9 mouse cellular contexts compared by ENCODE assay signal in the genomic region with DNA sequence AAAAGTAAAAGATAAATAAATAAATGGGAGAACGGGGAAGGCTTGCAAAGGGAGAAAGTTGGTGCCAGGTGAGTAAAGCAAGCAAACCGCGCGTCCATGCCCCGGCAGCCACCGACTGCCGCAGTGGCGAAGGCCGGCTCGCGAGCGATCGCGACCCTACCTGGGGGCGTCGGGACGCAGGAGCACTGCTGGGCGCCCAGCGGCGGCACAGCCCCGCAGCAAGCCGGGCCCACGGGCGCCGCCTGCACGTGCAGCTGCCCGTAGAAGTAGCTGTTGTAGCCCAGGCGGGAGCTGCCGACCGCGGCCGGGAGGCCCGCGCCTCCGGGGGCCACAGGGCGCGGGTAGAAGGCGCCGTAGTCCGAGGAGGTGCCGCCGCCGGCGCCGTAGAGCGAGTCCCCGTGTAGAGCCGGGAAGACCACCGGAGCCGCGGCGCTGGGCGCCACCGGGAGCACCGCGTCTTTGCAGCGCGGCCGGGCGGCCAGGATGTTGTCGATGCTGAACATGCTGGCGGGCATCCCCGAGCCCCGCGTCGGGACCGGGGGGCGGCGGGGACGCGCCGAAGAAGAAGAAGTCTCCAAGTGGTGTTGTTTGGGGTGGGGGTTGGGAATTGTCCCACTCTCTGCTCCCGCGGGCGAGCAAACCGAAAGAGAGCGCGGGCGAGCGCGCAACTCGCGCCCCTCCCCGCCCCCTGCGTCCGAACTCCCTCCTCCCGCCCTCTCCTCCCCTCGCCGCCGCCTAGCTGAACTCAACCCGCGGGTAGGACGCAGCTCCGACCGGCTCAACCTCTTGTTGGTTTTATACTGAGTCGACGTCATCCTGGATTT. TPM values are rescaled to one million over a fixed set of nuclear protein-coding genes. Genes with fewer than 3 reads are reported as not detected.
DNase-seq lines count a peak whose midpoint lies in the region; ATAC-seq and TF ChIP-seq lines count a peak whose summit lies in the region.
"Had no signal": no experiment of that assay in that cellular context is flagged by ENCODE, and none has a peak within 500 bp of the region (broad histone marks: within the 10 kb centered on the region; RNA-seq: fewer than 3 reads in every experiment).

A gene (minus strand): TSS at position 730 of the 824 bp plus-strand sequence.

- peak within 1 kb of the TSS; percentile 84 for H3K4me2 ChIP-seq in embryonic facial prominence, embryonic 14.5 days (ENCODE audit: low read depth, low read length)
- H3K4me2 ChIP-seq in hindbrain, embryonic 11.5 days (replicated peaks; ENCODE audit: low read depth, low read length), result peak within 1 kb of the TSS; percentile 91
- peak within 1 kb of the TSS; percentile 79 for H3K4me2 ChIP-seq in liver, embryonic 11.5 days
- peak within 1 kb of the TSS; percentile 68 for H3K4me2 ChIP-seq in neural tube, embryonic 15.5 days

- H3K9me3 ChIP-seq in embryonic facial prominence, embryonic 14.5 days (ENCODE audit: control insufficient read depth, low read length), result no peaks in the 10 kb centered on the region
- H3K9me3 ChIP-seq in hindbrain, embryonic 11.5 days (ENCODE audit: control insufficient read depth, low read length), result no peaks in the 10 kb centered on the region
- no peaks in the 10 kb centered on the region for H3K9me3 ChIP-seq in liver, embryonic 11.5 days (ENCODE audit: control insufficient read depth, low read length)
- no peaks in the 10 kb centered on the region for H3K9me3 ChIP-seq in neural tube, embryonic 15.5 days (replicated peaks)

- DNase-seq in thymus, adult 2 months, result no peak
- DNase-seq in thymus, postnatal 10 days (ENCODE audit: low spot score in 2 of 2), result no peak
- peak; percentile 94 for DNase-seq in embryonic facial prominence, embryonic 14.5 days (ENCODE audit: low spot score)
- peak; percentile 78 for DNase-seq in hindbrain, embryonic 11.5 days (ENCODE audit: low spot score)
- DNase-seq in liver, embryonic 11.5 days (ENCODE audit: low spot score), result peak; percentile 65
- no peak for DNase-seq in layer of hippocampus, adult 9-10 months (ENCODE audit: low spot score)

- no peaks in the 10 kb centered on the region for H3K36me3 ChIP-seq in thymus, adult 2 months (ENCODE audit: control insufficient read depth, insufficient read depth, low read length)
- no peaks in the 10 kb centered on the region for H3K36me3 ChIP-seq in embryonic facial prominence, embryonic 14.5 days (ENCODE audit: control insufficient read depth, insufficient read depth, low read length)
- no peaks in the 10 kb centered on the region for H3K36me3 ChIP-seq in hindbrain, embryonic 11.5 days (ENCODE audit: control insufficient read depth, insufficient read depth, low read length)
- no peaks in the 10 kb centered on the region for H3K36me3 ChIP-seq in liver, embryonic 11.5 days (ENCODE audit: control insufficient read depth, insufficient read depth, low read length)
- H3K36me3 ChIP-seq in neural tube, embryonic 15.5 days, result no peaks in the 10 kb centered on the region

- TF ChIP-seq CTCF in thymus, adult 2 months (IDR thresholded peaks at IDR 0.05; ENCODE audit: borderline replicate concordance, control insufficient read depth, extremely low read depth, insufficient read depth, low read length, poor library complexity), result no peak

- 2% methylated on average over 97 of the region's 97 CpGs for WGBS in thymus, adult 2 months
- 0% methylated on average over 40 of the region's 97 CpGs for WGBS in embryonic facial prominence, embryonic 14.5 days
- under 1% methylated on average over 71 of the region's 97 CpGs for WGBS in hindbrain, embryonic 11.5 days
- WGBS in liver, embryonic 11.5 days, result under 1% methylated on average over 97 of the region's 97 CpGs
- under 1% methylated on average over 96 of the region's 97 CpGs for WGBS in neural tube, embryonic 15.5 days

- ATAC-seq in embryonic facial prominence, embryonic 14.5 days (ENCODE audit: low read depth), result peak; percentile 81
- ATAC-seq in hindbrain, embryonic 11.5 days (ENCODE audit: low FRiP score), result peak; percentile 53
- ATAC-seq in liver, embryonic 11.5 days (replicated peaks; ENCODE audit: low FRiP score), result no peak; the same call in 1 of the 2 replicates
- ATAC-seq in neural tube, embryonic 15.5 days (ENCODE audit: low FRiP score), result no peak
- no peak for ATAC-seq in megakaryocyte progenitor cell, adult 5-6 weeks (replicated peaks; ENCODE audit: poor library complexity)

- TF ChIP-seq POLR2A in thymus, adult 2 months (IDR thresholded peaks at IDR 0.05; ENCODE audit: control insufficient read depth, extremely low read depth, insufficient read depth, low read length, poor library complexity), result no peak

- no peaks in the 10 kb centered on the region for H3K4me1 ChIP-seq in thymus, adult 2 months (replicated peaks; ENCODE audit: control insufficient read depth, insufficient read depth, low read length)
- no peaks in the 10 kb centered on the region; the same call in 1 of the 2 replicates for H3K4me1 ChIP-seq in embryonic facial prominence, embryonic 14.5 days (ENCODE audit: control insufficient read depth, insufficient read depth, low read length)
- peaks cover 19% of the 10 kb centered on the region for H3K4me1 ChIP-seq in hindbrain, embryonic 11.5 days (replicated peaks; ENCODE audit: control insufficient read depth, insufficient read depth, low read length)
- H3K4me1 ChIP-seq in liver, embryonic 11.5 days (replicated peaks; ENCODE audit: control insufficient read depth, insufficient read depth, low read length), result 0 out of 2 replicates have a peak, but pooled peaks cover 4% of the 10 kb centered on the region
- peaks cover 26% of the 10 kb centered on the region for H3K4me1 ChIP-seq in neural tube, embryonic 15.5 days

- peak within 1 kb of the TSS; percentile 2 for H3K4me3 ChIP-seq in thymus, adult 2 months (ENCODE audit: control insufficient read depth, insufficient read depth, low read length)
- peak within 1 kb of the TSS; percentile 75 for H3K4me3 ChIP-seq in embryonic facial prominence, embryonic 14.5 days (ENCODE audit: low read depth, low read length)
- peak within 1 kb of the TSS; percentile 48 for H3K4me3 ChIP-seq in hindbrain, embryonic 11.5 days (ENCODE audit: low read depth, low read length)
- H3K4me3 ChIP-seq in liver, embryonic 11.5 days (ENCODE audit: low read depth, low read length), result peak within 1 kb of the TSS; percentile 55
- H3K4me3 ChIP-seq in neural tube, embryonic 15.5 days (replicated peaks), result peak within 1 kb of the TSS; percentile 42

- peak within 1 kb of the TSS; percentile 86 for H3K9ac ChIP-seq in embryonic facial prominence, embryonic 14.5 days (ENCODE audit: low read depth, low read length)
- peak within 1 kb of the TSS; percentile 42; the same call in 1 of the 2 replicates for H3K9ac ChIP-seq in hindbrain, embryonic 11.5 days (ENCODE audit: low read depth, low read length)
- no peak within 1 kb of the TSS for H3K9ac ChIP-seq in liver, embryonic 11.5 days (ENCODE audit: low read depth, low read length)
- 0 out of 2 replicates have a peak within 1 kb of the TSS, but pooled peaks have one; percentile 14 for H3K9ac ChIP-seq in neural tube, embryonic 15.5 days (replicated peaks)

- H3K27ac ChIP-seq in thymus, adult 2 months (ENCODE audit: control insufficient read depth, insufficient read depth, low read length), result no peak within 1 kb of the TSS
- peak within 1 kb of the TSS; percentile 90 for H3K27ac ChIP-seq in embryonic facial prominence, embryonic 14.5 days (replicated peaks; ENCODE audit: low read depth, low read length)
- no peak within 1 kb of the TSS for H3K27ac ChIP-seq in hindbrain, embryonic 11.5 days (ENCODE audit: low read depth, low read length)
- no peak within 1 kb of the TSS; the same call in 1 of the 2 replicates for H3K27ac ChIP-seq in liver, embryonic 11.5 days (ENCODE audit: low read depth, low read length)
- no peak within 1 kb of the TSS for H3K27ac ChIP-seq in neural tube, embryonic 15.5 days (replicated peaks)

- H3K27me3 ChIP-seq in thymus, adult 2 months (ENCODE audit: control insufficient read depth, insufficient read depth, low read length), result peaks cover 16% of the 10 kb centered on the region
- H3K27me3 ChIP-seq in embryonic facial prominence, embryonic 14.5 days (replicated peaks; ENCODE audit: control insufficient read depth, insufficient read depth, low read length), result peaks cover 68% of the 10 kb centered on the region
- H3K27me3 ChIP-seq in hindbrain, embryonic 11.5 days (ENCODE audit: control insufficient read depth, insufficient read depth, low read length), result peaks cover 66% of the 10 kb centered on the region
- peaks cover 90% of the 10 kb centered on the region for H3K27me3 ChIP-seq in liver, embryonic 11.5 days (replicated peaks; ENCODE audit: control insufficient read depth, insufficient read depth, low read length)
- H3K27me3 ChIP-seq in neural tube, embryonic 15.5 days (replicated peaks), result peaks cover 88% of the 10 kb centered on the region

RNA-seq across cellular contexts. Expression of the gene that starts here (rescaled TPM):
- polyA plus RNA-seq in thymus, adult 2 months (2012; rRNA removed), result 0.77 and 1.5 TPM in 2 replicates
- 12.4 and 12.5 TPM in 2 replicates for polyA plus RNA-seq in embryonic facial prominence, embryonic 14.5 days (2014; fragmentation: Nextera tagmentation; extraction: Ambion mirVana)
- 0.48 and 0.85 TPM in 2 replicates for polyA plus RNA-seq in hindbrain, embryonic 11.5 days (2014; fragmentation: Nextera tagmentation; extraction: Ambion mirVana)
- polyA plus RNA-seq in liver, embryonic 11.5 days (2014; fragmentation: Nextera tagmentation; extraction: Ambion mirVana), result 1.3 and 1.4 TPM in 2 replicates
- not detected in 2 replicates for polyA plus RNA-seq in neural tube, embryonic 15.5 days (2015; fragmentation: Nextera tagmentation; extraction: Ambion mirVana)
- not detected in 2 replicates for total RNA-seq in megakaryocyte progenitor cell, adult 5-6 weeks (2015)
- not detected in 2 replicates for total RNA-seq in megakaryocyte progenitor cell, adult 5-6 weeks (2017)
- total RNA-seq: common myeloid progenitor, adult 5-6 weeks had no signal

Comparison
In these comparisons a context has a peak if more than half of its experiments do, and no peak if none do; other contexts are left out.
1. Peak in DNase-seq, ATAC-seq, H3K4me3 ChIP-seq, H3K9ac ChIP-seq and H3K4me2 ChIP-seq in hindbrain, embryonic 11.5 days; RNA of the gene not detected or under 1 TPM.
2. DNase-seq: peak in embryonic facial prominence, embryonic 14.5 days (single experiment) and liver, embryonic 11.5 days (single experiment); none in thymus, adult 2 months (single experiment), thymus, postnatal 10 days (0 of 2) and layer of hippocampus, adult 9-10 months (single experiment).
3. H3K4me3 ChIP-seq: peak in every context shown above with its lines; median percentile 75 in embryonic facial prominence, embryonic 14.5 days; 55 in liver, embryonic 11.5 days; 48 in hindbrain, embryonic 11.5 days; 42 in neural tube, embryonic 15.5 days; 2 in thymus, adult 2 months.
4. Peak in every context shown above with its lines, with median percentiles within 50 percentile points of each other: H3K4me2 ChIP-seq.